Mouse (Mus musculus): ENCODE measurements around the gene Phactr4.

Phactr4 gene

GRCm38 (mm10) chr4:132332880-132333279 is 89.4 kb downstream of the Phactr4 start:
- DNase-seq (ENCODE audit: low read depth) = no peak

GRCm38 (mm10) chr4:132331960-132332359 is 90.3 kb downstream of the Phactr4 start:
- DNase-seq (ENCODE audit: low read depth) = no peak

- DNase-seq (ENCODE audit: low read depth) = no peak
Measured at GRCm38 (mm10) chr4:132329835-132330354, 92.4 kb downstream of the Phactr4 start.

- DNase-seq (ENCODE audit: low read depth) = peak; percentile 92
Measured at GRCm38 (mm10) chr4:132329115-132329834, 93.0 kb downstream of the Phactr4 start, which contains the start of gene Trnau1ap. Gene Trnau1ap, minus strand, starts transcription at chr4:132329538.

- DNase-seq (ENCODE audit: low read depth) = no peak
Measured at GRCm38 (mm10) chr4:132328391-132328982, 93.8 kb downstream of the Phactr4 start.

- no peak for DNase-seq (ENCODE audit: low read depth)
Measured at GRCm38 (mm10) chr4:132326481-132326880, 95.8 kb downstream of the Phactr4 start.

GRCm38 (mm10) chr4:132315711-132316110 is 106.6 kb downstream of the Phactr4 start:
- no peak for DNase-seq (ENCODE audit: low read depth)

- no peak for DNase-seq (ENCODE audit: low read depth)
Measured at GRCm38 (mm10) chr4:132312627-132313026, 109.7 kb downstream of the Phactr4 start.

- no peak for DNase-seq (ENCODE audit: low read depth)
Measured at GRCm38 (mm10) chr4:132311801-132312200, 110.5 kb downstream of the Phactr4 start.

GRCm38 (mm10) chr4:132311209-132311608 is 111.1 kb downstream of the Phactr4 start:
- DNase-seq (ENCODE audit: low read depth) = no peak

GRCm38 (mm10) chr4:132309849-132310472 is 112.3 kb downstream of the Phactr4 start:
- DNase-seq (ENCODE audit: low read depth) = no peak

- DNase-seq (ENCODE audit: low read depth) = no peak
Measured at GRCm38 (mm10) chr4:132309140-132309848, 113.0 kb downstream of the Phactr4 start.

GRCm38 (mm10) chr4:132308437-132309139 is 113.7 kb downstream of the Phactr4 start:
- DNase-seq (ENCODE audit: low read depth) = peak; percentile 82

GRCm38 (mm10) chr4:132306004-132306403 is 116.3 kb downstream of the Phactr4 start:
- no peak for DNase-seq (ENCODE audit: low read depth)

Data from c-Kit-positive CD71-positive TER-119-negative erythroid progenitor cells, embryonic 14.5 days (primary cell).